Mouse (Mus musculus) frontal cortex, adult 2 months (tissue): ENCODE data around the gene Als2. TPM values are rescaled to one million over a fixed set of nuclear protein-coding genes. Genes with fewer than 3 reads are reported as not detected.

Experiments
- DNase-seq, 2 experiments: peaks; one replicate each; pipeline ENCODE4 v3.0.0; 2022; ENCODE audit warnings: low spot score in 1 of 2; ENCODE audit errors: extremely low spot score in 1 of 2
- polyA plus RNA-seq: library from polyadenylated mRNA; depleted of rRNA; stranded (reverse); fragments of >200 nt; gene quantifications from 2 replicates; pipeline ENCODE4 v1.2.3, GENCODE M21; 2012

Gene Als2
- polyA plus RNA-seq, 1 experiment: 14.5 TPM

DNA sequence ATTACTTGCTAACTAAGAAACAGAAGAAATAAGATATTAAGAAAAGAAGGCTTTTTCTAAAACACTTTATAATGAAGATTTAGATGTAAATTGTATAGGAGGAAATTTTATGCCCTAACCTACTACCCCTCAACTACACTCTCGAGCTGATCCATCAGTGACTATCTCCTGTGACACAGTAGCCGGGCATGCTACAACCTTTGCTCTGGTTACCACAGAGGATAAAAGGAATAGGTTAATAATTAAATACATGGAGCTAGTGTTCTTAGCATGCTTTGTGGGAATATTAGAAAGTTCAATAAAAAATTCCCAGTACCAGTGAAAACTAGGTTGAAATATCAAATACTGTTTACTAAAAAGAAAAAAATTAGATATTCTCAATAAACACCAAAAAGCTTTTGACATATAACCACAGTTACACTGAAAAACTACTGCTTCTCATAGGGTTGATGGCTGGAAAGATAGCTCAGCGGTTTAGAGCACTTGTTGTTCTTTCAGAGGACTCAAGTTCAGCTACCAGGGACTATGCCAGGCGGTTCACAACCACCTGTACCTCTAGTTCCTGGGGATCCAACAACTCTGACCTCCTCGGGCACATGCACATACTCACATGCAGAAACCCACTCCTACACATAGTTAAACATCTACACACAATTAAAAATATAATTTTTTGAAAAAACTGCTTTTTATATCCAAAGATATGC lies 24.8 kb downstream of the Als2 start:
- no peak for DNase-seq

DNA sequence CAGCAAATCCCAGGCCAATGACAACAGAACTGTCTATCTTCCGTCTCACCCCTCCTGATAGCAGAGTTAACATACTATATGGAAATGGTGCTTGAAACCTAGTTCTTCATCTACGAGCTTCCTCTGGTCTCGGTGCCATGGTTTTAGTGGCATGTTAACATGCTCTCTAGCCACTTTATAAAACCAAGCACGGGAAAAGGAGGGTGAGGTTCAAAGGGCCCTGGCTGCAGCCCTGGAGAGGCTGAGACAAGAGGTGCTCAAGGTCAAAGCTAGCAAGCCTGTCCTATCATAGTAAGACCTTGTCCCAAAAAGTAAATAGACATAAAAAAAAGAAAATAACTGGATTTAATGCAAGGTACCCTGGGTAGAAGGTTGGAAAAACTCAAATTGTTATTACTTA lies 25.4 kb downstream of the Als2 start:
- no peak for DNase-seq

- DNase-seq: no peak
These were observed 28.7 kb downstream of the Als2 start for GRCm38 (mm10) chr1:59208331-59208730.

DNA sequence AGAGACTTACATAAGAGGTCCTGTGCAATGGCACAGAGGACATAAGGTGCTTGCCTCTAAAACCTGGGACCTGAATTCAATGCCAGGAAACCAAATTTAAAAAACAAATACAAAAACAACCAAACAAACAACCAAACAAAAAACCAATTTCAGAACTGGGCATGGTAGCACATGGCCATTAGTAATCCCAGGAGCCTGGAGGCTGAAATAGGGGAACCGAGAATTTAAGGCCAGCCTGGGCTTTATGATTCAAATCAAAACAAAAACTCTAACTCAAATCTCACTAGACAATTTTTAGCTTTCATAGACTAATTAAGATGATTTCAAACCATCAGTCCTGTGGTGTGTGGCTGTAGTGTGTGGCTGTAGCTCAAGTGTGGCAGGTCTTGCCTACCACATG lies 32.5 kb downstream of the Als2 start:
- DNase-seq: no peak

DNA sequence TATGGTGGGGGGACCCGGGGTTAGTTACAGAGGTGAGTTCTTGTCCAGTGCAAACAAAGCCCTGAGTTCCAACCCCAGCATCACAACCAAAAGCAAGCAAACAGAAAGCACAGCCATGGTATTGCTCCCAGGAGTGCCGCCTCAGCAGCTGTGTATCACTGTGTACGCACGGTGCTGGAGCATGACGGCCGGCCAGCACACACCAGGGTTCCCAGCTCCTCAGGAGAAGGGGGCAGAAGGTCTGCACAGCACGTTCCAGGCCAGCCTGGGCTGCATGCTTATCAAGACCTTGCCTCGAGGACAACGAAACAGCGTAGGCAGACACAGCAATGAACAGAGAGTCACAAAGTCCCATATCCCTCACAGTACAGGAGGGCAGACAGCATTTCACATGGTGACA lies 34.7 kb downstream of the Als2 start:
- DNase-seq: no peak

DNA sequence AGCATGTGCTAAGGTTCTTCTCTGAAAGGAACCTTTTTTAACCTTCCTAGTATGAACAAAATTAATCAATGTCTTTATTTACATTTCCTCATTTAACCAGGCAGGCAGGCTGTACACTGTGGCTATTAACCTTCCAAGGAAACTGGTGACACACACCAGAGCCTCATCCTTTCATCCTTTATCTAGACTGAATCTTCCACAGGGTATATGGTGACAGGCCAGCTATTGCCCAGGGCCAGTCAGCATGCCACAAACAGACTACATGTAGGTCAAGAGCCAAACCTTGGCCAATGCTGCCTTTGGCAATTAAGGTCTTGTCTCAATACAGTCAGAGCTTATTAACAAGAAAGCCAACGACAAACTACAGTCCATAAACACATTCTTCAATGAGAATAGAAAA lies 35.5 kb downstream of the Als2 start:
- DNase-seq: no peak

- no peak for DNase-seq
These were observed 36.1 kb downstream of the Als2 start for GRCm38 (mm10) chr1:59200960-59201359.

DNA sequence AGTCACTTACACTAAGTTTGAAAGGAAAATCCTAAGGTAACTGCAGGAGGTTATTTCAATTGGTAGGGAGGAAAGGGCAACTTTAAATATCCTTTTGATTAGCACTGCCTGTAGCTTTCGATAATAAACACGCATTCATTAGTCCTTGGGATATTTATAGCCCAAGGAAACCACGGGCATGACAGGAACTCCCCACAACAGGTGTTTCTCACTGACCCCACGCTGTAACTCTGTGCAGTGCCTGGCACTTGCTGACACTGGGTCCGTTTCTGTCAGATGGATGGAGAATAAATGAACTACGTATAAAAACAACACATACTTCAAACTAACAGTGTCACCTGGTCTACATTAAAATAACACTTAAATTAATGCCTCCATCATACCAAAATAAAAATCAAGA lies 42.1 kb downstream of the Als2 start:
- DNase-seq: no peak

- DNase-seq: no peak
These were observed 49.2 kb downstream of the Als2 start for GRCm38 (mm10) chr1:59187786-59188185.

DNA sequence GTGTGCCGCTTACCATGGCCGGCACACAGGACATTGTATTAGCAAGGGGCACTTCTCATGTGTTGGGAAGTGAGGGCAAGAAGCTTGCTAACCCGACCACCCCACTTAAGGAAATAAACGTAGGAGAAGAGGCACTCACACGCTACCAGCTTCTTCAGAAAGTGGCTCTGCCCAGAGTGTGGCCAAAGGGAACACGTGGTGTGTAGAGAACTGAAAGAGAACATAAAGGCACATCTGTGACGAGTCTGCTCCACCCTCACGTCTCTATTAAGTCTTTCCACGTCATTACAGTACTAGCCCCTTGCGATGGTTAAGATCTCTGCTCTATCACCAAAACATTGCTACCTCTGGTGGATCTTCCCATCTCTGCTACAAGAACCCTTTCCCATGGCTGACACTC lies 50.7 kb downstream of the Als2 start:
- no peak for DNase-seq

GRCm38 (mm10) chr1:59185410-59185809 lies 51.6 kb downstream of the Als2 start:
- DNase-seq: no peak

- DNase-seq: no peak
These were observed 54.0 kb downstream of the Als2 start for GRCm38 (mm10) chr1:59183045-59183444.

DNA sequence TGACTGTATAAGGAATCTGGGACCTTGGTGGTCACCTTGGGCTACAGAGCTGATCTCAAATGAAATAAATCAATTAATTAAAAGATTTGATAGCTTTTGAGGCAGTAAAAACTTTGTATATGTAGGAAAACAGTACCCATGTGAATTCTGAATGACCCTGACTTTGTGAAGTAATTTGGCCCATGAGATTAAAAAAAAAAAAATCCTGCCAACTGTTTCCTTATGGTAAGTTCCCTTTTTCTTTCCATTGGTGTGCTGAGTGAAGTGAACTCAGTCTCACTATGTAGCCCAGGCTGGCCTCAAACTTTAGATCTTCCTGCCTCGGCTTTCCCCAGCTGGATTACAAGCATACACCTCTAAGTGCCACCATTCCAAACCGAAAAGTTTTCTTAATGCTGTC lies 54.7 kb downstream of the Als2 start:
- DNase-seq: no peak

DNA sequence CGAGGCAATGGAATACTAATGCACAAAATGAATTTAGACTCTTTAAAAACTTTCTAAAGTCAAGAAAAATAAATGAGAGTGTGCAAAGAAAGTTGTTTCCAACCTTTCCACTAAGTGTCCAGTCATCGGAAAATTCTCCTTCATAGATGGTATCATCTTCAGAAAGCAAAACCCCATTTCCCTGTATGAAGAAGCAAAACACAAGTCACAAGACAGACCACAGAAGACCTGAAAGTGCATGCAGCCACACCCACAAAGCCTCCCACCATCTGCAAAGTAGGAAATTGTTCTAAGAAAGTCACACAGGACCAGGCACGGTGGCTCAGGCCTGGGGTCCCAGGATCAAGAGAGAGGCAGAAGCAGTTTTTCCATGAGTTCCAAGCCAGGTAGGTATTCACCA lies 57.0 kb downstream of the Als2 start:
- DNase-seq: no peak

DNA sequence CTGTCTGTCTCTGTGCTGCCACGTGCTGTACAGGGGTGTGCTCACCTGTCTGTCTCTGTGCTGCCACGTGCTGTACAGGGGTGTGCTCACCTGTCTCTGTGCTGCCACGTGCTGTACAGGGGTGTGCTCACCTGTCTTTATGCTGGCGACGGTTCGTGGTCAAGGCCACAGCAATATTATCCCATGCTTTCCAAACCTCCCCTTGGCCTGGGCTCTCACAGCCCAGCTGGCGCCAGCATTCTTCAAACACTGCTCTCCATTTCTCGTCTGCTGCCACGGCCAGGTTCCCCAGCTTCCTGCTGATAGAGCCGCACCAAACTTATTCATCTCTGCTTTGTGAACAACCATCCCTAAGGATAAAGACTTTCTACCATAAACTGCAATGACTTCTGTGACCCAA lies 58.6 kb downstream of the Als2 start:
- DNase-seq: no peak

- DNase-seq: no peak
These were observed 62.3 kb downstream of the Als2 start for GRCm38 (mm10) chr1:59174514-59175373.

- no peak for DNase-seq
These were observed 64.0 kb downstream of the Als2 start for GRCm38 (mm10) chr1:59173023-59173422.

- no peak for DNase-seq
These were observed 65.2 kb downstream of the Als2 start for GRCm38 (mm10) chr1:59171875-59172274.

GRCm38 (mm10) chr1:59170290-59170689 lies 66.7 kb downstream of the Als2 start:
- DNase-seq: peak in 1 of 2 experiments; percentile 13

GRCm38 (mm10) chr1:59169586-59169985 lies 67.4 kb downstream of the Als2 start:
- DNase-seq: no peak

- no peak for DNase-seq
These were observed 68.5 kb downstream of the Als2 start for GRCm38 (mm10) chr1:59168556-59168955.
